Mouse (Mus musculus) hematopoietic stem cell, adult 5-6 weeks (primary cell): ENCODE measurements around the gene Hoxa13. TPM values are rescaled to one million over a fixed set of nuclear protein-coding genes. Genes with fewer than 3 reads are reported as not detected.

Experiments used
- ATAC-seq, 2 experiments: fragments of 125-278 bp in 1 of 2; replicated peaks in 1 of 2; 2 replicates each; pipeline ENCODE4 v1.8.0; 2016 to 2017; ENCODE audit warnings: inconsistent platforms in 2 of 2, mild to moderate bottlenecking in 2 of 2, moderate number of reproducible peaks in 2 of 2, low read depth in 1 of 2, moderate TSS enrichment in 1 of 2; ENCODE audit not compliant: low FRiP score in 2 of 2, poor library complexity in 2 of 2, severe bottlenecking in 2 of 2, insufficient read depth in 1 of 2, low TSS enrichment in 1 of 2
- total RNA-seq: library from RNA; stranded (forward); fragments of 172-1452, 232-1000 nt; gene quantifications from 2 replicates; pipeline ENCODE4 v1.2.3, GENCODE M21; 2017

The Hoxa13 gene
- not detected in 2 replicates for total RNA-seq

DNA sequence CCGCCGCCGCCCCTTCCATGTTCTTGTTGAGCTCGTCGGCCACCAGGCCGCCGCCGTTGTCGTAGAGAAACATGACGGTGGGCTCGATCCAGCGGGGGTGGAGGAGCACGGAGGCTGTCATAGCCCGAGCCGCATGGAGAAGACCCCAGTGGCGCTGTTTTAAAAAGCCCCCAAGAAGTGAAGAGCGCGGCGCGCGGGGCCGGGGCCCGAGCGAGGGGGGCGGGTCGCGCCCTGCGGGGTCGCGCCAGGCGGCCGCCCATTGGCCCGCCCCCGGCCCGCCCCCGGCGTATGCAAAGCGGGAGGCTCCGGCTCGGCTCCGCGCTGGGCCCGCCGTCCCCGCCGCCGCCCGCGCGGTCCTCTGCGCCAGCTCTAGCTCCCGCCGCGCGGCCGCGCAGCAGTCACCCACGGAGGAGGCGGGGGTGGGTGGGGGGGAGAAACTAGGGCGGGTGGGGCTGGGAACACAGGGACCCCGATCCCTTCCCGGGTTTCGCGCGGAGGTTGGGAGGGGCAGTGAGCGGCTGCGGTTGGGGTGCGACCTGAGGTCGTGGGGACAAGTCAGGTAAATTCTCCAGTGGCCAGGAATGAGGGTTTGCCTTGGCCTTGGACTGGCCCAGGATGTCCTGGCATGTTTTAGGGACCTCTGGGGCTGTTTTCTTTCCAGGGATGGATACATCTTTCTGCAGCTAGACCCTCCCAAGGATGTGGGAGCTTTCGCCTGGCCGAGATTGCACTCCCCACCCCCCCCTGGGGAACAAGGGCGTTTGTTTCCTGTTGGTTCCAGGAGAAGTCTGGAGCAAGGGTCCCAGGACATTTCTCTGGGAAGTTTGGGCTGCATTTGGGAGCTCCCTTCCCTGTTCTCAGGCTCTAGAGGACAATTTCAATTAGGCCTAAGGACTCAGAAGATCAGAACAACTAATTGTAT is at the start of gene Hoxa13:
TSS of gene Hoxa13 (minus strand) at position 227 of the 922 bp plus-strand sequence.
- ATAC-seq: no peak

DNA sequence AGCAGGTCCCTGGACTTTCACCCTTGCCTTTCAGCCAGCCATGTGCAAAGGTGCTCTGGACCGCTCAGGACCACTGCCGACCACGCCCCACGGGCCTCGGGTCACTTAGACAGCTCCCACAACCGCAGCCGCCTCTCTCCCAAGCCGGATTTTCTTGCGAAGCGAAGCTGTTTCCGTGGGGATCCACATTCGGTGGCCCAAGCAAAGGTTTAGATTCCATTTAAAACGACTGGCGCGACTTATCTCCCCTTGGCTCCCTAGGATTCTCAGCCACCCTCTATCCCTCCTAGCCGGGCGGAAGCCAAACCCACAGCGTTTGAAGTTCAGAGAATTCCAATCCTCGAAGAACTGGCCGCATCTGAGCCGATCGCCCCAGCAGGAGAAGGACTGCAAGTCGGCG is 49.7 kb upstream of the Hoxa13 start:
- no peak for ATAC-seq

DNA sequence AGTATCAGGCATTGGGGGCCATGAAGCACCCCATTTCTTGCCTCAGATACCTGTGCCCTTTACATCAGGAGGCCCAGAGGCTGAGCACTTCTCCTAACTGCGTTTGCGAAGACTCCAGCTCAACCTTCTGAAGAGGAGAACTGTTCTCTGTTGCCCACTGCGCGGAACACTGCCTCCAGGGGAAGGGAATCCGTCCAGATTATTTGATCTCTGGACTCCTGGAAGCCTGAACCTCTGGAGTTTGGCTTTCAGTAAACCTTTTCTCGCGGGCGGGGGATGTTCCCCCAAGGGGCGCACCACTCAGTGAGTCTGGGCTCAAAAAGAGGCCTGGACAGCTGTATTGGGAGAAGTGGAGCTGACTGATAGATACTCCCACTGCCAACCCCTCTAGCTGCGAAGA is 49.1 kb upstream of the Hoxa13 start:
- ATAC-seq: no peak

DNA sequence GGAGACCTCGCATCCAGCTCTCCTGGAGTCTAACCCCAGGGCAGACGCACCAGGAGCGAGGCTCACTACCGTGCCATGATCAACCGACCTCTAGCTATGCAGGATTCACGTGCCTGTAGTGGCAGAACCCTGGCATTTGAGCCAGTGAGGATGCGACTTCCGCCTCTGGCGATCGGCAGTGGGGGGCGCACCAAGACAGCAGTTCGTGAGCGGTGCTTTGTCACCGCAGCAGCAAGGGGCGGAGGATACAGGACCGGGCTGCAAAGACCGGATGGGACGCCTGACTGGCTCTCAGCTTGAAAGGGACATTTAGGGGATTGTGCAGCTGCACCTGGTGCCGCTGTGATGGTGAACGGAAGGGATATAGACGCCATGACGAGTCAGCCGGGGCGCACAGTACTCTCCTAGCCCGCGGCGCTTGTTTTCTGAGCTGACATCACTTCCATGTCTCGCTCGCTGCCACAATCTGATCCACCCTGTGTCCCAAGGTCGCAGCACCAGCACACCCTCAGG is 45.3 kb upstream of the Hoxa13 start:
- ATAC-seq: peak; percentile 69 to 73

DNA sequence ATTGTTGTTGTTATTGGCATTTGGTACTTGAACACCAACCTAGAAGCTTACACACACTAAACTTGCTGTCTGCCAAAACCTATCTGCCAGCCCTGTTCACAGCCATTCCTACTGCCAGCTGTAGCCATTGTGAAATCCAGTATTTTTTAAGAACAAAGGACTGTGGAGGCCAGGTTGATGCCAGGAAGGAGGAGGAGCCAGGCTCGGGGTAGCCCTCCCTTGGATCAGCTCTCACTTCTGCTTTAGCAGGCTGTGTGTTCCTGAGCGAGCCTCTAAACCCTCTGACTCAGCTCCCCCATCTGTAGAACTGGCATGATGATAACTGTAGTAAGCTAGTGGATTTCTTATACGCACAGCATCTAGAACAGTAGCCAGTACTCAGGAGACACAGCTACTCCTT is 42.7 kb upstream of the Hoxa13 start:
- peak; percentile 61 to 83 for ATAC-seq

DNA sequence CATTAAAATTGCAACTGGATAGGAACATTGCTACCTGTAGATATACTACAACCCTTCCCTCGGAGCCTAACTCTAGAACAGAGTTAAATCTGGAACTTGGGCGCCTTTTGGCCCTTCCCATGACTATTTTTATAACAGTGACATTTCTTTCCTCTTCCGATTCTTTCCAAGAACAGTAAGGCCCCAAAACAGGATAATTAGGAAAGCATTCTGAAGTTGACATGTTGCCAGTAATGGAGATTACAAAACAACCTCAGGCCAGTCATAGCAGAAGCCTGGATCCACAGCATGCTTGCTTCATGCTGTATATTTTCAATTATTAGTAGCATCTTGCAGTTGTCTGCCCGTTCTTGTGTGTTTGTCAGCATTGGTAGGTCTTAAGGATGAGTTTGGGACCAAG is 40.1 kb upstream of the Hoxa13 start:
- no peak for ATAC-seq

DNA sequence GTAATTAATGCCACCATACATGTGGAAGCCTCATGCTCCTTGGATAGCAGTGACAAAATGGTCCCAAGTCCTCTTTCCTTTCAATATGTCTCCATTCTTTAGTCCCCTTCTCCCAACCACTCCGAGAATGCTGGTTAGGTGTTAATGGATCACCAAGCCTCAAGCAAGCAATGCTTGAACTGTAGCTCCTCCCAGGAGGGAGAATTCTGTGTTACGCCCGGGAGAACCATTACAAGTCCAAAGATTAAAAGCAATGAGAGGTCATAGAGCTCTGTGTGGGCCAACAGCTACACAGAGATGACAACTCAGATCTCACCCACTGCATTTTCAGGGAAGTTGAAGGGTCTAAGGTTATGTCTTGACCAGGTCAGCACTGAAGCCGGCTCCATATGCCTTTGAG is 37.8 kb upstream of the Hoxa13 start:
- ATAC-seq: no peak

DNA sequence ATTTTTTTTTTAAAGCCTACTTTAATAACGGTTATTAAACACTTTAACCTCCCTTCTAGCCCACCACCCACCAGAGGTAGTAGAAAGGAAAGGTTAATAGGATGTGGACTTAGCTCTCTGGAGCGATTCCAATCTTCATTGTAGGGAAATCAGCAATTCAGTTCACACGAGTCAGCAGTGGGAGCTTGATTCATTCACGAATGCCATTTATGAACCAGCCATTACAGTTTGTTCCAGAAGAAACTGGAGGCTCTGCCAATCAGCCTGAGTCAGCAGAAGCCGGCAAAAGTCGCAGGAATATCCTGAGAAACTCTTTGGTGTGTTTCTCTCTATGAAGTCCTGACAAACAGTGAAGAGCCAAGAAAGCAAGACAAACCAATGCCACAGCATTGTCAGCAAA is 33.9 kb upstream of the Hoxa13 start:
- ATAC-seq: no peak

DNA sequence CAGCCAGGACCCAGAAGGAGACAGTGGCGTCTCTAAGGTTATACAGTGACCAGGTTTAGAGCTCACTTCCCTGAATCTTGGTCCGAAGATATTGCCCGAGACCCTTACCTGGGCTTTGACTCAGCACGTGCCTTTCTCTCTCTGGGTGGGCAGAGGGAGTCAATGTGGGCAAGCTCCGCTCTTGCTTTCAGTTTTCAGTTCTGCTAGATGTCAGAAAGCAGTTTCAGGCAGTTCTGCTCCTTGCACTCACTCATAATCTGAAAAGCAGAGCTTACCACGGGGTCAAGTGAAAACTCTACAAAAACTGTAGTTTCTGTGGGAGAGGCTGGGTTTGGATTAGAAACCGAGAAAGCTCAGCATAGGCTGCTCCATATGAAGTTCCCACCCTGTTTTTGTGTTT is 31.6 kb upstream of the Hoxa13 start:
- ATAC-seq: no peak

DNA sequence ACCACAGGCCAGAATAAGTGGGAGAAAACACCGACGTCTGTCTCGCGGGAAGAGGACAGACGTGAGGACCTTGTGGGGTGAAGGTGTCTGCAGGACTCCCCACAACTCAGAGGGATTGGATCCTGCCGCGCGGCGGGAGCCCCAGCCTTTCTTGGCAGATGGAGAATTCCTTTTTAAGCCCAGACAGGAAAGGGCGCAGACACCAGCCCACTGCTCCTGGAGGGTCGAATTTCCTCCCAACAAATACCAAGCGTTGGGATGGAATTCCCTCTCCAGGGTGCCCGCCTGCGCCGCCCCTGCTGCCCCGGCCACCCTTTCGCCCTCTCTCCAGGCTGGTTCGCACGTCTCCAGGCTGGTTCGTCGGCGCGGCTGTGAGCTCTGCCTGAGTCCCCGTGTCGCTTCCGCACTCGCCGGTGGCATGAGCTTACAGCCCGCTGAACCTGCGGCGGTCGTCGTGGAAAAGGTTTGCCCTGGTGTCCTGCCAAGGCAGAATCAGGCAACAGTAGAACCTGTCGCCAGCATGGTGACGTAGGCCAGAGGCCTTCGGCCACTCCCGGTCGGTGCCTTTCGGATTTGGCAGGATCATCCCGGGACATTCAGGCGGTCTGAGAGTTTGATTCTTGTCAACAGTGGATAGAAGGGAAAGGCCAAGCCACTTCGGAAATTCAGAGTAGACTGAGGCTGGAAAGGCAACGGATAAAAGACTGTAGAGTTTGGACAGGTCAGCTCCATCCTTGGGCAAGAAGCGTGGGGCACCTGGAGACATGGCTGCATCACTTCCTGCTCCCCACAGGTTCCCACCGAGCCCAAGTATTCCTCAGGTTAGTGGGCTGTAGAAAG is 30.6 kb upstream of the Hoxa13 start:
- peak in 1 of 2 experiments; percentile 69; a peak in 3 of 4 replicates for ATAC-seq

DNA sequence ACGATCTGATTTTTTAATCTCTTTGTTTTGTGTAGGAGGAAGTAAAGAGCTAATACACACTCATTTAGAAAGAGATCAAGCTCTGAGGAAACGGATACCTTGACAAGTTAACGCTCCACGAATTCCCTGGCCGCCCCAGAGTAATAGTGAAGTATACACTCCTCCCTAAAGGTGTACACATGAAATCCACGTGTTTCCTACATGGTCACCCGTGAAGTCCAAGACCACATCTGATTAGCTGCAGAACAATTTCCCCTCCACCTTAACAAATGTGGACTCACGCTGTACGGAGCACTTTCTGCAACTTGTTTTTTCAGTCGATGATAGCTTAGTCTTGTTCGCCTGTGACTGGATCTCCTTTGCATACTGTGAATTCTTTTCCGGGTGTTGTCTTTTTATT is 29.5 kb upstream of the Hoxa13 start:
- no peak for ATAC-seq

DNA sequence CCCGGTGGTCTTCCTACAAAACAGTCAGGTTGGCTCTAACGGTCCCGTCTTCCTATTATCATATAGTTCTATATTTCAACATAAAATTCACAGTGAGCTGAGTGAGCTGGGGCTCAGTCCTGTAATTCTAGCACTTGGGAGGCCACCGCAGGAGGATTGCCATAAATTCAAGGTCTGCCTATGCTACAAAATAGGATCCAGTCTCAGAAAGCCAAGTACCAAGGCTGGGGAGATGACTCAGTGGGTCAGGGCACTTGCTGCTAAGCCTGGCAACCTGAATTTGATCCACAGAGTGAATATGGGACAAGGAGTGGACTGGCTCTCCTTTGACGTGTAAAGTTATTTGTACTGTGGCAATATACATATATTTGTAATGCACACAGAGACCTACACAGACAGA is 23.2 kb upstream of the Hoxa13 start:
- no peak for ATAC-seq

DNA sequence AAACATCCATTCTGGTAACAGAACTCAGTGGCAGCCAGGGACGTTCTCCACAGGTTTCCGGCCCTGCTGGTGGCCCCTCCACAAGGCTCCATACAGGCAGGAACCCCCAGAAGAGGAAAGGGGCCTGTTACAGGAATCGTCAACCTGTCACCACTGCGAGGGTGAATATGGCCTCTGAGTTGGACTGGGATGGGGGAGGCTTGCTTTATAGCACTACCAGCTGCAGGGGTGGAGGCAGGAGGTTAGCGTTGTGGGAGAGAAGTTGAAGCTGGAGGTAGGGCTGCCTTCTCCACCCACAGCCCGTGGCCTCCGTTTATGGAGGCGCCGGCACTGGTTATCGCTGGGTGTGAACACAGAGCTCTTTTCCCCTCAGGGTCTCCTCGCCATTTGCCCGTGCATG is 20.4 kb upstream of the Hoxa13 start:
- peak; percentile 17 to 36; a peak in 3 of 4 replicates for ATAC-seq

DNA sequence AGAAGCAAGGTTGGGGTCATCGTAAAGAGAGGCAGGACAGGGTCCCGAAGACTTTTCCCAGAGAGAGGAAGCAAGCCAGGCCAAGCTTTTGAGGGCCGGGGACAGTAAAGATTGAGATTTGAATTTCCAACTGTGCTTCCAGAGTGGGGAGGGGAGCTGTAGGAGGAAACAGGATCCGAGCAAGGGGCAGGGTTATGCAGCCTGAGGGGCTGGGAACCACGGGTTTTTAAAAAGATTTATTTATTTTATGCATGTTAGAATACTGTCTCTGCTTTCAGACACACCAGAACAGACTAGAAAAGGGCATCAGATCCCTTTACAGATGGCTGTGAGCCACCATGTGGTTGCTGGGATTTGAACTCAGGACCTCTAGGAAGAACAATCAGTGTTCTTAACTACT is 16.2 kb upstream of the Hoxa13 start:
- no peak for ATAC-seq

DNA sequence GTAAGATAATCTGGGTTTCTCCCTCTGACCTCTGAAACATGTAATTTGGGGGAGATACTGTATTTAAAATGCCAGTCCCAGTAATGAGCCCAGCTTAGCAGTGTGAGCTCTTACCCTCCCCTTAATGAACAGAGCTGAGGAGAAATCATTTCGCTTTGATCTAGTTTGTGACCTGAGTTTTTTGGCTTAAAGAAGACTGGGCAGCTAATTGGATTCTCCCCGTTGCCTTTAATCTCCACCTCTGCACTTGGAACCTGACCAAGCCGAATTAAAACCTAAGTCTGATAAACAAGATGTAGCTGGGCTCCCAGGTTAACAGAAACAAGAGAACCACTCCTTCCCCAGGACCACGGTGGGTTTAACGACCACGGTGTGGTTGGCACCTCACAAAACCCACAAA is 15.7 kb upstream of the Hoxa13 start:
- ATAC-seq: no peak

DNA sequence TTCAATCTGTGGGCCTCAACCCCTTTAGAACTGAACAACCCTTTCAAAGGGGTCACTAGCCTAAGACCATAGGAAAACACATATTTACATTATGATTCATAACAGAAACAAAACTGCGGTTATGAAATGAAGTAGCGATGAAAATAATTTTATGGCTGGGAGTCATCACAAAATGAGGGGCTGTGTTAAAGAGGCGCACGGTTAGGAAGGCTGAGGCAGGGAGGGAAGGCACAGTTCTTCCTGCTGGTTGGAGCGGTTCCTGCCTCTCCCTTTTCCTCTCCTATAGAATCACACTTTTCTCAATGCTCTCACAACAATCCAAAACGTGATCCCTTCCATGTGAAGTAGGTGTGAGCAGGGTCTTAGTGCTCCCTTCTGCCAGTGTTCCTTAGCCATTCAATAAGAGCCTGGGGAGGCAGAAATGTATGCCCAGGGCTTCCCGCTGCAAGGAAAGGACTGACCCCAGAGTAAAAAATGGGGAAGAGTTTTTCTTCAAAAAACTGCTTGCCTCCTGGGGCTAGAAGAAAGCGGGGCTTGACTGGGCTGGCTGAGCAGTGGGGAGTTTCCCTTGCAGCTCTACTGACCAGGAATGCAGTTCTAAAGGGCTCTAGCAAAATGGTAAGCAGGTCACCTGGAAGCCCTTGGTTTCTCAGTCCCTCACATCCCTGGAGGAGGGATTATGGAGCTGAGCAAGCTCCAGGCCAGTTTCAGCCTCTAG is 15.0 kb upstream of the Hoxa13 start:
- ATAC-seq: no peak

DNA sequence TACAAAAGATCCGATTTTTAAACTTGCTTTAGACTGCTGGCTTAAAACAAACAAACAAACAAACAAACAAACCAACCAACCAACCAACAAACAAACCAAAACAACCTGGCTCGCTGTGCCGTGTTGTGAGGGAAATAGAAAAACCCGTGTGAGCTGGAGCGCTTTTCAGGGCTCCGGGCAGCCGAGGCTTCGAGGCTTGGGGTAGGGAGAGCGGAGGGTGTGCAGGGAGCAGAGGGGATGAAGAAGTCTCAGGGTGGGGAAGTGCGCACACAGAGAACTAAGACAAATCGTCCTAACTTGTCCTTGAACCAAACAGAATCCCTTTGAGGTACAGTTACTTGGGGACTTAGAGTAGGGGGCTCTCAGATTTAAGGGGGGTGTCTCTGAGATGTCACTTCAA is 13.9 kb upstream of the Hoxa13 start:
- no peak for ATAC-seq
